Mouse (Mus musculus) lung, postnatal 10 days (tissue): ENCODE results near the gene Ralgapb.

ENCODE experiments used
- DNase-seq: peaks from one replicate; pipeline ENCODE4 v3.0.0; 2021

Ralgapb gene

DNA sequence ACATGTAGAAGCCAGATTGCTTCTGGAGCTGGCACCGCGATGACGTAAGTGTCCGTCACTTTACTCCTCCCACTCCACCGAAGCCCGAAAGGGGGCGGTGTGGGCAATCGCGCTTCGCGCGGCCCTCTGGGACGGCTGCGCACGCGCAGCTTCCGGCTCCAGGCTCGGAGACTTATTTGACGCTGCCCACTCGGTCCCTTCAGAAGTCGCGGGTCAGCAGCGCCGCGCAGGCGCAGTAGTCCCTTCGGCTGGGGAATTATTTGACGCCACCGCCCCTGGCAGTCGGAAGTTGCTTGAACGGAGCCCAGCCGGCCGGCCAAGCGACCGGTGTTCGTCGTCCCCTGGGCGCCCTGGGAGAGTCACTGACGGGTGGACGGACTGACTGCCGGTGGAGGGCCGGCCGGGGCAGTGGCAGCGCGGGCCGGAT, at the start of gene Ralgapb:
Ralgapb (plus strand) TSS at position 254 of the 427 bp plus-strand sequence.
- peak; percentile 98 for DNase-seq

DNA sequence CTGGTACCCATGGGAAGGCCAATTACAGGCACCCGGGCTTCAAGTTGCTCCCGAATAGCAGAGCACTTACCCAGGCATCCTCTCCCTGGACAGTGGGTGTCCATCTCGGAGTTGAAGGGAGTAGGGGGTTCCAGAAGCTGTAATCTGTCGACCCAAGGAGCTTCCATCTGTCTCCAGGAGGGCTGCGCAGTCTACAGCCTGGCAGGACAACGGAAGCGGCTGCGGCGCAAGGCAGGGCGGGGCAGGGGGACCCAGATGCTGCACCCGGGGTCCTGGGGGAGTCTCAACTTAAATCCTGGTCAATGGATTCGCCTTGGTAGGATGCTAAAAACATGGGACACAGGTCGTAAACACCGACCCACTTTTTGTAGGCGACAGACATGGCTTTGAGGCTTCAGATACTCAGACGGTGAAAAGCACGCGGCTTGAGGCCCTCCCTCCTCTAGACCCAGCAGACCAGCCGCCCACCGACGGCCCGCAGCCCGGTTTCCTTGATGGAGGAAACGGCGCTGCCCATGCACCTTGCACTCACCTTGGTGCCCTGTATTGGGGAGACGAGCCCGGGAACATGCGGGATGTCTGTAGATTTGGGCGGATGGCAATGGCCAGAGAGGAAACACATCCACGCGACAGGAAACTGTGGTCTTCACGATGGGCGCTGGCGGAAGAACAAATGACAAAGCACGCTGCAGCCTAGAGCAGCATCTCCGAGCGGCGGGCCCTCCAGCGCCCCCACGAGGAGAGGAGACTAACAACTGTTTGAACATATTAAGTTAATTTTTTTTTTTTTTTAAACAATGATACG, 48.6 kb upstream of the Ralgapb start:
- DNase-seq: peak; percentile 92

DNA sequence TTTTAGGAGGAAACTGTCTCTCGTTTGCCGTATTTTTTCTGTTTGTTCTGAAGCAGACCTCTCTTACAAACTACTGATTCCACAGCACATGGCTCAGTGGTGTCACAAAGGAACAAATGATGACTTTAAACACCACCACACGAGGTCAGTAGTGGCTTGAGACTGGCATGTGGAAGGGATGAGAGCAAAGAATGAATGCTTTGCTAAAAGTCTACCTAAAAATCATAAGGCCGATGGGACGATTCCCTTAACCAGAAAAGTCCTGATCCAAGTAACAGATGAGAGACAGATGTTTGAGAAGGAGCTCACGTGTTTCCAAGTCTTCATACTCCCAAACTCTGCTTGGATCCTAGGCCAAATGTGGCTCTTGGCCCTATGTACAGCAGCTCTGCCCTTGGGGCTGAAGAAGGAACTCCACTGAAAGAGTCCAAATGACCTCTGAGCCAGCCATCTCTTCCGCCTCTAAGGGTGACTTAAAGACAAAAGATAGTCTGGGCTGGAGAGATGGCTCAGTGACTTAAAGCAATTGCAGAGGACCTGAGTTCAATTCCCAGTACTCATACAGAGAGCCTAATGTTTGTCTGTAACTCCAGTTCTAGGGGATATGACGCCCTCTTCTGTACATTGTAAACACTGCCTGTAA, 47.8 kb upstream of the Ralgapb start:
- no peak for DNase-seq

DNA sequence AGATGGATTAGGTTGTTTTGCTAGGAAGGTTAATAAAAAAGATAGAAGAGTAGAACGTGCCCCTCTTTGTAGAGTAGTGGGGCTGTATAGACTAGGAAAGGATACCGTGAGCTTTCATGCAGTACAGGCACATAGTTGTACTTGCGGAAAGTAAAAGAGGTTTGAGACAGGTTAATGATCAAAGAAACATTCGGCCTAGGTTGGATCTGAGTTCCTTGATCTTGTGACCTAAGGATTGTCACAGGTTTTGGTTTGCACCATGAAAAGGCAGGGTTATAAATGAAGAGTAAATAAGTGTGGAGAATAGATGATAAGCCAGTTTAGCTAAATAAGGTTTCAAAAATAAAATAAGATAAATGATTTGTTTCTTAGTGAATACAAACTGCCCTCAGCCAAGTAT, 45.5 kb upstream of the Ralgapb start:
- no peak for DNase-seq

DNA sequence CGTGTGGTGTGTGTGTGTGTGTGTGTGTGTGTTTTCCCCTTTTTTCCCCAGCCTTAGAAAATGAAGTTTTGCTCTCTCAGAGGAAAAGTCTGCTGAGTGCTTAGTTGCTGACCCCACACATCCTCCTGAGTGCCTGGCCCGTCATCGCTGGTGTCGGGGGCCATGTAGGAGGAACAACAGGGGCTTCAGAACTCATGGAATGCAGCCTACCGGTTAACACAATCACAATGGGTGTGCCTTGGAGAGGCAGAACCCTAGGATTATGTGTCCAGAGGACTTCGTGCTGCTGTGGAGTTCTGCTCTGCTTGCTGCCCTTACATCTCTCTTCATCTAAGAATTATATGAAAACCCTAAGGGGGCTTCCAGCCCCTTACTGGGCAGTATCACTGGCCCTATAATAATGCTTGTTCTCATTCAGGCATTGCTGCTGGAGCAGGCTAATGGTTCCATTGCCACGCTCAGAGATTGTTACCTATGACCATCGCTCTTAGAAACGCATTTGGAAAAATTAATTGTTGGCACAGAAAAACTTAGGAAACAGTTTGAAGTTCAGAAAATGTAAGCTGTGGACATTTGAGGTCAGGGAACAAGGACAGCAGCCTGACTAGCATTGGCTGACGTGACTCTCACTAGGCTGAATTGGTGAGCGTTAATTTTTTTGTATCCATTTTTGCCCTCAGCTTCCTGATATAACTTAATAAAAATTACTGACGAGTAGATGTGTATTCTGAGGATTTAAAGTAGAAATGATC, 44.4 kb upstream of the Ralgapb start:
- no peak for DNase-seq

DNA sequence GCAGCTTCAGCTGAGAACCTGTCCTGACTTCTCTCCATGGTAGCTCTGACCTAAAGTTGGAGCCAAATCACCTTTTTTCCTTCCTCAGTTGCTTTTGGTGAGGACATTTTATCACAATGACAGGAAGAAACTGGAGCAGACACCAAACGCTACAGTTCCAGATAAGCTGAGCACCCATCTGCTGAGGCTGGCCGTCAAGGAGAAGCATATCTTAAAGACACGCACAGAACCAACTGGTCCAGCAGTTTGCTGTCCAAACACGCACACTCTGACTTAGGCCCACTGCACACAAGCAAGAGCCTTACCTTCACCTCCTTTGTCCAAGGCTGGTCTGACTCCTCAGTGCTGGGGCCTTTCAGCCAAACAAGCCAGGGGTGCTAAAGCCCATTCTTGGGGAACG, 42.0 kb upstream of the Ralgapb start:
- DNase-seq: no peak

DNA sequence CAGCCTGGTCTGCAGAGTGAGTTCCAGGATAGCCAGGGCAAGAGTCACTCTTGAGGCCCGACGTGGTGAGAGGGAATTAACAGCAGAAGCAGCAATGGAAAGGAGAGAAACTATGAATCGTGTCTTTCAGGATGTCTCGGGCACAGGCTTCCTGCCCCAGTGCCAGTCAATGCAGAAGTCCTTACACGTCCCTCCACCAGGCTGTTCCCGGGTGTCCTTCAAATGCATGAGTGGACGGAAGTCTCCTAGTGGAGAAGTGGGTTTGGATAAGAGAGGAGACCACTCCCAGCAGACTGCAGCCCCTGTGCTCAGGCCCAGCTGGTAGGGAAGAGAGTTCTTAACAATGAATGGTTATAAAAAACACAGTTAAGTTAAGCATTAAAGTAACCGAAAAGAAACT, 41.3 kb upstream of the Ralgapb start:
- DNase-seq: no peak

DNA sequence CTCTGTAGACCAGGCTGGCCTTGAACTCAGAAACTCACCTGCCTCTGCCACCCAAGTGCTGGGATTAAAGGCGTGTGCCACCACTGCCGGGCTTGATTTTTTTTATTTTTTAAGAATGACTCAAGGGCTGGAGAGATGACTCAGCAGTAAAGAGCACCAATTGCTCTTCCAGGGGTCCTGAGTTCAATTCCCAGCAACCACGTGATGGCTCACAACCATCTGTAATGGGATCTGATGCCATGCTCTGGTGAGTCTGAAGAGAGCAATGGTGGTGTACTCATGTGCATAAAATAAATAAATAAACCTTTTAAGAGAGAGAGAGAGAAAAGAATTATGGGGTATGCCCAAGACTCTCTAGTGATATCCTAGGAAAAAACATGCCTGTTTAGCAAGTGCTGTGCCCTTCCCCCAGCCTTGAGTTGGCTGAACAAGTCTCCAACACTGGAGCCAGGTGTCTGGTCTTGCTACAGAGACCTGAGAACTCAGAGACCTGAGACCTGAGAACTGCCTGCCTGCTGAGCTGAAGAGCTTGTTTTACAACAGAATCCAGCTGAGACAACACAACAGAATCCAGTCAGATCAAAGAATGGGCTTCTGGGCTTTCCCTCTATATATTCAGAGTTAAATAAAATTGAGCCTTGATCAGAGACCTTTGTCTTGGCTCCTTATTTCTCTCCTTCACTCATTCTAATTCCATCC, 40.0 kb upstream of the Ralgapb start:
- no peak for DNase-seq

DNA sequence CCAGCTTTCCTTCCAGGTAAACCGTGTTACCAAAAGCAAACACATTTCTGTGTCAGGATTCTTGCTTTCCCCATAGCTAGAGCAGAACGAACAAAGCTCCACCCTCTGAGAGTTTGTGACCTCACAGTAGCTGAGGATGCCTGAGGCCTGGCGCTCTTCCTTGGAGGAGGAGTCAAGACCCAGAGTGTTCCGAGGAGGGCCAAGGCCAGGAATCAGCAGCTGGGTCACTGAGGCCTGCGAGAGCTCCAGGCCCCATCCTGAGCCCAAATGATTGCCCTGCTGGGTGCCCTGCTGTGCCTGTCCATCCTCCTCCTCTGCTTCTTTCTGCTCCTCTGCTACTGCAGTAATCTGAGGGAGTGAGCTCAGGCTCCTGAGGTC, 39.5 kb upstream of the Ralgapb start:
- peak; percentile 74 for DNase-seq

DNA sequence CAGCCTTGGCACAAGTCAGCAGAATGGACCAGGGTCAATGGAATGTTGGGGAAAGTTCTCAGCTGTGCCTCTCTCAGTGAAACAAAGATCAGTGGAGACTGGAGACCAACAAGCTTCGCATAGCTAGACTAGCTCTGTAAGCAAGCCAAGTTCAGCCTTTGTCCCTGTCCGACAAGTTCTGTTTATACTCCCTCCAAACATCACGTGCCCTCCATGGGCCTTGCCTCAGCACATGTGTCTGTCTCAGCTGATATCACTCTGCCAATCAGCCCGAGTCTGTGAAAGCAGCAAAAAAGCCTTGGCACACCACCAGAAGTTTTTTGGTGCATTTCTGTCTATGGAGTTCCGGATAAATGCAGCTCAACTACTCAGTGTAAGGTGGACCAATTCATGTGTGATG, 36.6 kb upstream of the Ralgapb start:
- DNase-seq: peak; percentile 85

DNA sequence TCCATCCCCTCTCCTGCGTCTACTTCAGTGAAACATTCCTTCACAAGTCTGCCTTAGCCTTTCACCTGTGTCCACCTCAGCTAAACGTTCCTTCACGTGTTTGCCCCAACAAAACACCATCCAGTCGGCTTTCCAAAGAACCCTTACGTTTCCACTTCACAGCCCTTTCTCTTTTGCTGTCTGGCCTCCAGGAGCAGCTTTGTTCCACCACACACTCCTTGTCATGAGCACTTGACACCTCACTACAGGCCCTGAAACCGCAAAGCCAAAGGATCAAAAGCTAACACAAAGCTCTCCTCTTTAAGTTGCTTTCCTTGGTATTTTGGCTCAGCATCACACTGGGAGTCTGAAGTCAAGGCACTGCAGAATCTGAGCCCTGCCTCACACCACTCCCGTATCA, 36.1 kb upstream of the Ralgapb start:
- DNase-seq: peak; percentile 49

DNA sequence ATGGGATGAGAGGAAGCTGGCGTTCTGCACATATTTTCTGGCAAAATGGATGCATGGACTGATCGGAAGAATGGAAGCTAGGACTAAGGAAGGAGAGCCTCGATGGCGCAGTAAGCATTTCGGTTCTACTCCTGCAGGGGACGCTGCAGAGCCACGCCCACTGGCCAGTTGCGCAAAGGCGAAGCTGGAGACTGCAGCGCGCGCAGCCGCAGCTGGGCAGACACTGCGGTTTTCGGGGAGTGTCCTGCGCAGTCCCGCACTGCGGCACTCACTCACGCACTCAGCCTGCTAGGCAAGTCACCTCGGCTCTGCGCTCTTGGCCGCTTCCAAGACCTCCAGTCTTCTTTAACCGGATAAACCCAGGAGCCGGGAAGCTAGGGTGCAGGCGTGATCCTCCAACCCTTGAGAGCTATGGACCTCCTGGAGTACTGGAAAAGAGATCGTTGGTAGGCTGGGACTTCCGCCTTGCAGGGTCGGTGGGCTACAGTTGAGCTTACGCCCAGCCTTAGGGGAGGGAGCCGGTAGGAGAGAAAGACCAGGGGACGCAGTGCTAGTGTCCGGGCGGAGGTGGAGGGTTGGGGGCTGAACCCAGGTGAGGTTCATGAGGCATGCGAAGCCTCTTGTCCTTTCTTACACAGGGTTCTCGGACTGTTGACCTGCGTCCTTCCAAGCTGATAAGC, 34.1 kb upstream of the Ralgapb start, which contains the start of gene Snhg11:
Snhg11 (plus strand) TSS at position 196 of the 680 bp plus-strand sequence.
- DNase-seq: peak; percentile 69

DNA sequence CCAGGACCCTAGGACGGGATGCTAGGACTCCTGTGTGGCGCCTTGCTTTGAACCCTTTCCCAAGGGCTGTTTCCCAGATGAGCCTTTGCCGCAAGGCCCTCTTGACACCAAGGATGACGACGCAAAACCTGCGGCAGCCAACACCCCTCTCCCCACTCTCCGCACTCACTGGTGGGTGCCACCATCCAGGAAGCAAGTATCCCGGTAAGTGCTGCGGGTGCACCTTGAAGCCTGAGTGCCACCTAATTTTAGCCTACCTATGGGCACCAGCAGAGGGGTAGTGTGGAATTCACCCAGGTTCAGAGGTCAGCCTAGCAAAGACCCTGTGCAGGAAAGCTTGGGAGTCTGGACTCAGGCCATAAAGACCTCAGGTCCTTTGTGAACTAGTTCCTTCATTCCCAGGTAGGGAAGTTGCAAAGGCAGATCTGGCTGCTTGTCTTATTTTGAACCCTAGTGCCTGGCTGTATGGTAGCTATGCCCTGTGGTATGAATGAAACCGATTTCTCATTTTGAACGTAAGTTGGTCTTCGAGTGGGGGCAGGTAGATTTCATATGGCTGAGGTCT, 33.4 kb upstream of the Ralgapb start:
- DNase-seq: peak; percentile 8

DNA sequence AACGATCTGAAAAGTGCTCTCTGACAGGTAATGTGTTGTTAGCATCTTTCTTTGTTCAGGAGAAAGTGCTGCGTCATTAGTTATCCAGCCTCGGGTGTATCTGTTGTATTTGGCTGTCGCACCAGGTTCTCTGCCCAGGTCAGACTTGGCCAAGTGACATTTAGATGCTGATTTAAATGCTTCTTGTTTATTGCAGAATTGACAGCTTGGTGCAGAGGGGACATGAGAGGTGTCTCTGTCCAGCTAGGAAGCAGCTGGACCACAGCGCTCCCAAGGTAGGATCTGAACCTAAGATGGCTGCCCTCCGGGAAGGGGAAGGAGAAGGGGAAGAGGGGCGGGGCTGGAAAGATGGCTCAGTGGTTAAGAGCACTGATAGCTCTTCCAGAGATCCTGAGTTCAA, 32.9 kb upstream of the Ralgapb start:
- DNase-seq: no peak

DNA sequence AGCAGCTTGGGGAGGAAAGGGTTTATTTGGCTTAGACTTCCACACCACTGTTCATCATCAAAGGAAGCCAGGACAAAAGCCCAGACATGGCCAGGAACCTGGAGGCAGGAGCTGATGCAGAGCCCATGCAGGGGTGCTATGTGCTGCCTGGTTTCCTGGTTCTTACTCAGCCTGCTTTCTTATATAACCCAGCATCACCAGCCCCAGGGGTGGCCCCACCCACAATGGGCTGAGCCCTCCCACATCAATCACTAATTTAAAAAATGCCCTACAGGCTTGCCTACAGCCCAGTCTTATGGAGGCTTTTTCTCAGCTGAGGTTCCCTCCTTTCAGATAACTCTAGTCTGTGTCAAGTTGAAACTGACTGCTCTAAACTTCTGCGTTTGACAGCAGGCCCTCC, 31.8 kb upstream of the Ralgapb start:
- no peak for DNase-seq

DNA sequence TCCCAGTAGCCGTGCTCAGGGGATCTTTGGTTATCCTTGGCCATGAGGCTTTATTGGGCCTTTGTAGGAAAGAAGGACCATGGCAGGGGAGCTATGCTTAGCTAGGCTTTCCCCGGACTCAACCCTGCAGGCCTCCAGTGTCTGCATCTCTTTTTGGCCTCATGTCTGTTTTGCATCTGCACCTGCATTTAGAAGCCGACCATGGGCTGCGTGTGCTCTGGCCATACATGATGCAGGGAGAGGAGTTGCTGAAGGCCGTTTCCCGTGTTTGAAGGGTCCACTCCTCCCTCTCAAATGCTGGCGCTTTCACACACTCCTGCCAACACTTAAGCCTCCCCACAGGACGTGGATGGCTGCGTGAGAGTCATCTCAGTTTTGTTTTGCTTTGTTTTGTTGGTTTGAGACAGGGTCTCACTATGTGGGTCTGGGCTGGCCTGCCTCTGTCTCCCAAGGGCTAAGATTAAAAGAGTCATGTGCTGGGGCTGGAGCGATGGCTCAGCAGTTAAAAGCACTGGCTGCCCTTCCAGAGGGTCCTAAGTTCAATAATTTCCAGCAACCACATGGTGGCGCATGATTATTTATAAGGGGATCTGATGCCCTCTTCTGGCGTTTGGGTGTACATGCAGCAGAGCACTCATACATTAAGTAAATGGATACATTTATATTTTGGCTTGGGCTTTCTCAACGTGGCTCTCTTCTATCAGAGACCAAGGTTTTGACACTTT, 30.1 kb upstream of the Ralgapb start:
- DNase-seq: peak; percentile 81

DNA sequence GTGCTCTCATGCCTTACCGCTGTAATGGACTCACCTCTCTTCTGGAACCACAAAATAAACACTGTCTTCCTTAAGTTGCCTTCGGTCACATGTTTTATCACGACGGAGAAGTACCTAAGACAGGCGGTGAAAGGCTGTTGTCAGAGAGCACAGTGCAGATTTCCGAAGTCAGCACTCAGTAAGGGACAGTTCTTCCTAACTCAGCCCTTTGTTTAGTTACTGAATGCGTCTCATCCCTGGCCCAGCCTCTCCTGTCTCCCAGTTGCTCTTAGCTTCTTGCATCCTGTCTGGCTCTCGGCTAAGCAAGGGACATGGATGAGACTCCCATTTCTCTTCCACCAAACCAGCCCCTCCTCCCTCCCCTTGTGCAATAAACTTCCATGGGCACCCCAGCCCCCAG, 23.6 kb upstream of the Ralgapb start:
- no peak for DNase-seq

DNA sequence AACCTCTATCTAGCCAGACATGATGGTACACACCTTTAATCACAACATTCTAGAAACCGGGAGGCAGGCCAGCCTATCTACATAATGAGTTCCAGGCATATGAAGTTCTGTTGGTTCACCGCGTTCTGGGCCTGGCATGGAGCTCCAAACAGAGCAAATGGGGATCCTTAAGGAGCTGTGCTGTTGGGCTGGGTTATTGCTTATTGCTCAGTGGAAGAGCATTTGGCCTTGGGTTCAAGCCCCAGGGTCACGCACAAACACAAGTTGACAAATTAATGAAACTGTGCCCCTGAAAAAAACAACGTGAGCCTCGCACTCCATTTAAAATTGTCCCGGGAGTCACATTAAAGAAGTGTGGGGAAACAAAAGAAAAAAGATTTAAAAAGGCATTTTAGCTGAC, 20.2 kb upstream of the Ralgapb start:
- no peak for DNase-seq

DNA sequence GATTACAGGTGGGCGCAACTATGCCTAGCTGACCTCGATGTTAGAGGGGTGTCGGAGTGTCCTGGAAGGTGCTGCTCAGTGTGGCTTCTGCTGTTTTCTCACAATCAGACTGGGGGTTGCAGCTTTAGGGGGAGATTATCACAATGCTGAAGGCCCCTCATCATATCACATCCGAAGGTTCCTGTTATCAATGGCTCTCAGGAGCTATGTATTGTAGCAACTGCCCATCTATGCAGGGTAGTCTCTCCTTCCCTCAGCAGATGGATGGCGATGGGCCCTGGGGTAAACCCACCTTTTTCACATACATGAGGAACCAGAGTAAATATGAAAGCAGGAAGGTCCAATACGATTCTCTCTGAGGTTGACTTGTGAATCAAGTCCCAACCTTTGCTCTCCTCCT, 13.3 kb upstream of the Ralgapb start:
- no peak for DNase-seq

DNA sequence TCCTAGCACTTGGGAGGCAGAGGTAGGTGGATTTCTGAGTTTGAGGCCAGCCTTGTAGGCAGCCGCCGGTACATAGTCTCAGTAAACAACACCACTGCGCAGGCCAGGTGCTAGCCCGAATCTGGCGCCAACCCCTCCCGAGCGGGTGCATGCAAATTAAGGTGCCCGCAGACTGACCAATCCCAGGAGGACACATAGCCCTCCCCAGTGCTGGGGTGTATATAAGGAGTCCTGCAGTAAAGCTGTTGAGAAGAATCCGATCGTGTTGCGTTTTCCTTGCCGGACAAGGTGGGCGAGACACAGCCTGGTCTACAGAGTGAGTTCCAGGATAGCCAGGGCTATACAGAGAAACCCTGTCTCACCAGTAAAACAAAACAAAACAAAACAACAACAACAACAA, 12.5 kb upstream of the Ralgapb start:
- DNase-seq: peak; percentile 16

DNA sequence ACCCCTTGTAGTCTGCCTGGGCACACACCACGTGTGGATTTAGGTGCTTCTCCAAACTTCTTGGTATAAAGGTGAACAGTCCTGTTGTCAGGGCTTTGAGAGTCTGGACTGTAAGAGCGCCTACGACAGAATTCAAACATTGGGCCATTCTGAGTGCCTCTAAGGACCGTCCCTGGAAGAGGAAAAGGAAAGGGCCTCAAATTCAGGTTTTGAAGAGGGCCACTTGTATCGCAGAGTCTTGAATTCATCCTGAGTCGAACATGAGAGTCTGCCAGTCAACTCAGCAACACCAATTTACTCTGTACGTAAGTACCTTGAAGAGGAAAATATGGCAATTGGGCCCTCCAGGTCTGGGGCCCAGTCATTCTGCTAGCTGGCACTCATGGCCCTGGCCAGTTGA, 6.7 kb upstream of the Ralgapb start:
- DNase-seq: peak; percentile 60
